Mouse (Mus musculus): Measurements from ENCODE around the gene Sh3d19.

- TF ChIP-seq POLR2A (IDR thresholded peaks at IDR 0.05; ENCODE audit: low read depth, low read length) (no peak), CTCF (conservative IDR thresholded peaks at IDR 0.05; ENCODE audit: insufficient read depth, insufficient read length, low read depth, low read length) (no peak)
Measured at GRCm38 (mm10) chr3:85929711-85930110, 41.2 kb upstream of the Sh3d19 start.

Measured in kidney, adult 2 months (tissue).